Mouse (Mus musculus) R1 (cell line): ENCODE measurements around the gene Mmp14.

Experiments
- DNase-seq: peaks from one replicate; pipeline ENCODE4 v3.0.0-alpha.2; 2018; ENCODE audit warnings: low read depth, low spot score

The Mmp14 gene

DNA sequence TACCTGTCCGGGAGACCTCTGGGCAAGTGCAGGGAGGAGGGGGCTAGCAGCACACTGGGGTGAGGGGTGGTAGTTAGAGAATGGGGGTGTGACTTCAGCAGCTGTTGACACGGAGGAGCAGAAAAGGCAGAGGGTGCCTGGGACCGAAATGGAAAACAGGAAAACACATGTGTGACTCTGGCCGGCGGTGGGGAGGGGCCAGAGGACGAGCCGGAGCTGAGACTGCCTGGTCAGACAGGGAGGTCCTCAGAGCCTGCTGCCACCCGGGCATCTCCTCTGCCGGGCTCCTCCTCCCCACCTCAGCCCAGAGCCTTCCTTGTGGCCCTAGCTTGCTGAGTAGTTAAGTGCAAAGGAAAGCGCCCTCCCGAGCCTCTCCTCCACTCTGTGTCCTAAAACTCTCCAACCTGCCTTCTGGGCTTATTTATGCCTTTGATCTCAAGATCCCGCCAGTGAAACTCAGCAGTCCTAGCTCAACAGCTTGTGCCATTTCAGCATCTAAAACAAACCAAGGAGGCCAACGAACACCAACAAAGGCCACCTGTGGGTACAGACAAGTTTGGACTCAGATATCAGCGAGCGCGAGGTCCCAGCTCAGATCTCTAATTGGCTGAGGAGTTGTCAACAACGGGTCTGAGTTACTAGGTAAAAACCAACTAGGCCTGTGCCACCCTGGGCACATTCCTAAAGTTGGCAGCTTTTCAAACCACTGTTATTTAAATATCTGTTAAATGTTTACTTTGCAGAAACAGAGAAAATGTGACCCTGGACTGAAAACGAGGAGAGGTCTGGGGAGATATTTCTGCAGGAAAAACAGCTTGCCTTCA is 17.3 kb upstream of the Mmp14 start:
- peak; percentile 80 for DNase-seq

- DNase-seq: peak; percentile 90
These were observed 16.0 kb upstream of the Mmp14 start for GRCm38 (mm10) chr14:54415241-54416020.

DNA sequence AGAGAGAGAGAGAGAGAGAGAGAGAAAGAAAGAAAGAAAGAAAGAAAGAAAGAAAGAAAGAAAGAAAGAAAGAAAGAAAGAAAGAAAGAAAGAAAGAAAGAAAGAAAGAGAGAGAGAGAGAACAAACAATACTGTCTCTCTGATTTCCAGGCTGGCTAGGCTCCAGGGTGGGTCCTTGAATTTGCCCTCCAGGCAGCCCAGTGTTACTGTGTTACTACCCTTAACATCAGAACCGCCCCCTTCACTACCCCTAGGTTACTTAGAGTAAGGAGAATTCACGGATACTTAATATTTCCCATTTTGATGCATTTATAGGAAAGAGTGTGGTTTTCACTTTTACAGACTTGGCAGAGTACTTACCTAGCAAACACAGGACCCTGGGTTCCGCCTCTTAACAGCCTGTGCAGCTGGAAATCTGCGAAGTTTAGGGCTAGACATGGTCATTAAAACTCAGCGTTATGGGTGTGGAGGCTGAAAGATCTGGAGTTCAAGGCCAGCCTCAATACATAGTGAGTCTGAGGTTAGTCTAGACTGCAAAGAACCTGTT is 15.1 kb upstream of the Mmp14 start:
- DNase-seq: peak; percentile 58

GRCm38 (mm10) chr14:54416830-54417229 is 14.6 kb upstream of the Mmp14 start:
- peak; percentile 44 for DNase-seq

DNA sequence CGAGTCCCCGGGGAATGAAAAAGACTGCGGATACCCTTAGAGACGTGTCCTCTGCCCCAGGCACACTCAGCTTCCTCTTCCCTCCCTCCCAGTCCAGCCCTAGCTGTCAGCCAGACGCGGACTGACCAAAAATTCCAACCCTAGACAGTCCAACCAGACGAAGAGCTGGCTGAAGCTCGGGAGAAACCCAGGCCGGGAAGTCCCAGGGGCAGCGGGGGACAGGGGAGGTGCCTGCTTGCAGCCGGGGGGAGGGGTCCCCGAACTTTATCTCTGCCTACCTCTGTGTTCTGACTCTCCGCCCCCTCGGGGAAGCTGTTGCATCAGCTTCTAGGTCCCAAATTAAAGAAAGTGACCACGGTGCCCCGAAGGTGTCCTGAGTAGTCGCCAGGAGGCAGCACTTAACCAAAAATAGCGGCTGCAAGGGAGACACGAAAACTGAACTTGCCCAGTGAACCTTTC is 13.8 kb upstream of the Mmp14 start, which contains the start of gene Slc7a7:
TSS of gene Slc7a7 (minus strand) at position 158 of the 459 bp plus-strand sequence.
- DNase-seq: peak; percentile 92

DNA sequence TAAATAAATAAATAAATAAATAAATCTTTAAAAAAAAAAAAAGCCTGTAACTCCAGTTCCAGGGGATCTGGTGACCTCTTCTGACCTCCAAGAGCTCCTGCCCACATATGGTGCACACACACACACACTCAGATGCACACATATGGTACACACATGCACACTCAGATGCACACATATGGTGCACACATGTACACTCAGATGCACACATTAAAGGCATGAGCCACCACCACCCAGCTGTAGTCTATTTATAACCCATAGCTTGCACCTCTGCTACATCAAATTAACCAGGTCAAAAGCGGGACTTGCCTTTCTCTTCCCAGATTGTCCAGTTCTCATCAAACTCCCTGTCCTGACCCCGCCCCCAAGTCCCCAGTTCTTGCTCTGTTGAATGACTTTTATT is 10.4 kb upstream of the Mmp14 start:
- no peak for DNase-seq

DNA sequence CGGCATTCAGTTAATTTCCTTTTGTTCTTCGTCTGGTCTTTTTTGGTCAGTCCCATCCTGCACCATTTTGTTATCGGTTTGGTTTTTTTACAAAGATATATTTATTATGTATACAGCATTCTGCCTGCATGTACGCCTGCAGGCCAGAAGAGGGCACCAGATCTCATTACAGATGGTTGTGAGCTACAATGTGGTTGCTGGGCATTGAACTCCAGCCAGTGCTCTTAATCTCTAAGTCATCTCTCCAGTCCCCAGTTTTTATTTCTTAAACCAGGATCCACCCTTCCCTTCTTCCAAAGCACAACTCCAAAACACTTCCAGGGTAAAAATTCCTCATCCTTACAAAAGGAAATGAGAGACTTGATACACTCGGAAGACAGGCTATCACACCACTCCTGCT is 8.0 kb upstream of the Mmp14 start:
- DNase-seq: peak; percentile 54

GRCm38 (mm10) chr14:54424634-54425033 is 6.8 kb upstream of the Mmp14 start:
- no peak for DNase-seq

DNA sequence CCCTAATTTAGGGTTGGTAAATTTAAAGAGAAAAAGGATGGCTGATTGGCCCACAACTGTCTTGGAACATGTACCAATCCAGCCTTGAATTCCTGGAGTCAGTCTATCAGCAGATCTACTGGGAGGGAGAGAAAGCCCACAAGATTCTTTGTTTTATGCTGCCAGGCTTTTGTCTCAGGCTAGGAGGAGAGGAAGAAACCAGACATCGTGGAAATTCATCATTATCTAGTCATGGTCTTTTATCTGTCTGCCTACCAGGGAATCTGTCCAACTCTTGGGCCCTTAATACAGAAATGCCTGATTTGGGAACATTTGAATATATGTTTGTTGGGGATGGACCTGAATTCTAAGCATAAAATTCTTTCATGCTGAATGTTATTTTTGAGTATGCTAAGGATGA is 5.9 kb upstream of the Mmp14 start:
- DNase-seq: no peak

- no peak for DNase-seq
These were observed 5.3 kb upstream of the Mmp14 start for GRCm38 (mm10) chr14:54426003-54426688.

DNA sequence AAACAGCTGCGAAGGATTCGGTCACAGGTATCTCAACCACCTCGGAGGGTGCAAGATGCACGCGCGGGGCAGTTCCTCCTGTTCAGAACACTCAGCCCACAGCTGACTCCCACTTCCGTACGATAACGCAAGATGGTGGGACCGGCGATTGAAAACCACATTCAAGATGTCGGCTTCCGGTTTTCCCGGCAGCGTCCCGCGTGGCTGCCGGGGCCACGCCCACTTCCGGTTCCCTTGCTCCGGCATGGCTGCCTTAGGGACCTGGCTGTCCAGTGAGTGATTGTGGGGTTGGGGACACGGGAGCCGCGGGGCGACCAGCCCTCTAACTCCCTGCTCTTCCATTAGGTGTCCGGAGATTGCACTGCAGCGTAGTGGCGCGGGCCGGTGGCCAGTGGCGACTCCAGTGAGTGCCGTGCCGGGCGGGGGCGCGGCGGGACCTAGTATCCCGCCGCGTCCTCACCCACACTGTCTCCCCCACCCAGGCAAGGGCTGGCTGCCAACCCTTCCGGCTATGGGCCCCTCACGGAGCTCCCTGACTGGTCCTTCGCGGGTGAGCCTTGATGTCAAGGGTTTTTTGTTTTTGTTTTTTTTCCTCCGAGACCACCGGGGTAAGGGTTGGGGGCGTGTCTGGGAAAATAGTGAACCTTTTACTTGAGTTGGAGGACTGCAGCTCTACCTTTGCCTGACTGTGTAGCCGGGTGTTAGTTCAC is 4.6 kb upstream of the Mmp14 start, which contains the start of gene Mrpl52:
TSS of gene Mrpl52 (plus strand) at position 221 of the 710 bp plus-strand sequence.
- peak; percentile 93 for DNase-seq

GRCm38 (mm10) chr14:54427696-54428095 is 3.7 kb upstream of the Mmp14 start:
- DNase-seq: no peak

DNA sequence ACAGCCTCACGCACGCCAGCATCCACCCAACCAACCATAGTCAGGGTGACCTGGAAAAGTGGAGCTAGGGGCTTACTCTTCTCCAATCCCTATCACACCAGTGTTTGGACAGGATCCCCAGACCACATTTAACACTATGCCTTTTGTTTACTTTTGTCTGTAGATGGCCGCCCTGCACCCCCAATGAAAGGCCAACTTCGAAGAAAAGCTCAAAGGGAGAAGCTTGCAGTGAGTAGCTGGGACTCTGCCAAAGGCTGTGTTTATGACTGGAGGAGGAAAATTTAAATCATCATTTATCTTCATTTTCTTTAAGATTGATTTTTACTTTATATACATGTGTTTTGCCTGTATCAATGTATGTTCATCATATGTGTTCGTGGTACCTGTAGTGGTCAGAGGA is 3.0 kb upstream of the Mmp14 start:
- no peak for DNase-seq

- no peak for DNase-seq
These were observed 1.9 kb upstream of the Mmp14 start for GRCm38 (mm10) chr14:54429332-54430093.

GRCm38 (mm10) chr14:54430406-54431145 is 836 bp upstream of the Mmp14 start:
- no peak for DNase-seq

DNA sequence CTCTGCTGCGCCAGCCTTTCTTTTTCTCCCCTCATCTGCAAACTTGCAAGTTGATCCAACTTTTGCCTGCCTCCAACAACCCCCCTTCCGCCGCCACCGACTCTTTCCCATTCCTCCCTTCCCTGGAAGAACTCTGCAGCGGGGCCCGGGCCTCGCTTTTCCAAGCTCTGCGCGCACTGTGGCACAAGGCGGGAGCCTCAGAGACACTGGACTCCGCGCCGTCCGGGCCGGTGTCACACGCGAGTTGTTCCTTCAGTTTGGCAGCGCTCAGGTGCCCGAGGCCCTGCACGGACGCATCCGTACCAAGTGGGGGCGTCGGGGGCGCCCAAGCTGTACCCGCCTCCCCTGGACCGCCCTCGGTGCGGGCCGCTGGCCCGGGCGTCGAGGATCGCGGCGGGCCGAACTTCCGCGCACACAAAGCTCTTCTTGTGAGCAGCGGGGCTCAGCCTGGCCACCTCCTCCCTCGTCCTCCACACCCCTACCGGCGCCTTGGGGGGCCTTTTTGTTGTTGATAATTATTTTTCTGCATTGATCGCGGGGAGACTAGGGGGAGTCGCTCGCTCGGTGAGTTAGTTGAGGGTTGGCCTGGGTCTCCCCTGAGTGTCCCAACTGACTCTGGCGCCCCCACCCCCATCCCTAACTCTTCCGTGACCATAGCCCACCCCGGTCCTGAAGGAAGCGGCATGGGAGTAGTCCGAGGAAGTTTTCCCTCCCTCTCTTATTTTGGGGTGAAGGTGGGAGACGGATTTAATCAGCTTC is 845 bp downstream of the Mmp14 start:
- DNase-seq: peak; percentile 49

- DNase-seq: no peak
These were observed 1.7 kb downstream of the Mmp14 start for GRCm38 (mm10) chr14:54432837-54433830.
